Mouse (Mus musculus) CD8-positive naive resting alpha-beta T cell, adult 57 days (primary cell): Measurements from ENCODE around the gene Lmbrd2. TPM values are rescaled to one million over a fixed set of nuclear protein-coding genes. Genes with fewer than 3 reads are reported as not detected.

Experiments
- total RNA-seq: library from RNA; stranded (reverse); gene quantifications from one replicate; pipeline ENCODE4 v1.2.4, GENCODE M21; 2023

The Lmbrd2 gene
- total RNA-seq: 10.9 TPM

DNA sequence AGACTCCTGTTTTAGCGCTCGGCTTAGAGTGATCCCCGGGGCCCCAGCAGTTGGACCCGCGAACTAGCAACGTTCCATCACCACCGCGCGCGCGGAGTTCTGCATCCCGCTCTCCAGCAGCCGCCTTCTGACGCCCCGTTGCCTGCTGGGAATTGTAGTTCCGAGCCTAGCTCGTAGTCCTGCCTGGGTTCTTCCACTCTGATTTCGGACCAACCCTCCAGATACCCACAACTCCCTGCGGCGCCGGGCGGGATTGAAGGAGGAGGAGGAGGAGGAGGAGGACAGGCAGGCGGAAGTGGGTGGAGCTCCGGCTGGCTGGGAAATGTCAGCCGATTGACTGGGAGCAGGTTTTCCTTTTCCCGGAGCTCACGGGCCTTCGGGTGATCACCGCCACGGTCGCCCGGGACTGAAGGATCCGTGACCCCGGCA is at the start of gene Lmbrd2:
Lmbrd2 (plus strand) TSS at position 299 of the 429 bp plus-strand sequence.

DNA sequence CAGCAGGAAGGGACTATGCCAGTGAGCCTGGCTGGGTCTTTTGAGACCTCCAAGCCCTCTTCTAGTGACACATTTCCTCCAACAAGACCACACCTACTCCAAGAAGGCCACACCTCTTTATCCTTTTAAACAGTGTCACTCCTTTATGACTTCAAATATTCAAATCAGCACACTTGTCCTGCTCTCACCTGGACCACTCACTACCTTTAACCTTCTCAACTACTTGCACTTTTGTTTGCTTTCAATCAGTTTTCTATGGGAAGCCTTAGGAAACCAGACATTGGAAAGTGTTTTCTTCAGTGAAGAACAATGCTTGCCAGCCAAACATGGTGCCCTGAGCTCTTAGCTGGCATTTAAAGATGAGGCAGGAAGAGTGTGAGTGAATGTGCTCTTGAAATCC is 15.0 kb downstream of the Lmbrd2 start, which contains the start of gene Skp2:
Skp2 (minus strand) TSS at position 101 of the 400 bp plus-strand sequence.

Other genes with a start within 250 kb of the Lmbrd2 start
- not detected for gene Ranbp3l, start 172.6 kb upstream of the Lmbrd2 start, total RNA-seq
- gene Nadk2, start 69.3 kb upstream of the Lmbrd2 start, total RNA-seq: 20.1 TPM
- gene Skp2, start 14.9 kb downstream of the Lmbrd2 start, total RNA-seq: 2.8 TPM
- gene Ugt3a1, start 136.3 kb downstream of the Lmbrd2 start, total RNA-seq: not detected
- not detected for gene Ugt3a2, start 195.0 kb downstream of the Lmbrd2 start, total RNA-seq